Mouse (Mus musculus) forebrain, embryonic 13.5 days (tissue): ENCODE measurements around the gene Paqr7. TPM values are rescaled to one million over a fixed set of nuclear protein-coding genes. Genes with fewer than 3 reads are reported as not detected.

Experiments used
- ATAC-seq: fragments of 200-750 bp; cut with Nextera tagmentation; 2 replicates; pipeline ENCODE4 v1.8.0; 2017
- H3K27ac ChIP-seq: fragments of 300-500 bp; sonication (generic); 2 replicates; pipeline ENCODE4 v1.5.1; 2015; ENCODE audit warnings: inconsistent platforms, mild to moderate bottlenecking, moderate library complexity
- H3K27me3 ChIP-seq: fragments of 300-500 bp; sonication (generic); 2 replicates; pipeline ENCODE4 v1.6.1; 2015; ENCODE audit warnings: mild to moderate bottlenecking, inconsistent platforms
- H3K36me3 ChIP-seq: fragments of 300-500 bp; sonication (generic); 2 replicates; pipeline ENCODE4 v1.6.1; 2015; ENCODE audit warnings: mild to moderate bottlenecking, inconsistent platforms; ENCODE audit not compliant: poor library complexity, severe bottlenecking
- H3K4me1 ChIP-seq: fragments of 300-500 bp; sonication (generic); 2 replicates; pipeline ENCODE4 v1.6.1; 2015; ENCODE audit warnings: inconsistent platforms
- H3K4me2 ChIP-seq: fragments of 300-500 bp; sonication (generic); 2 replicates; pipeline ENCODE4 v1.6.1; 2015; ENCODE audit warnings: inconsistent platforms, mild to moderate bottlenecking, moderate library complexity
- H3K4me3 ChIP-seq: fragments of 300-500 bp; sonication (generic); 2 replicates; pipeline ENCODE4 v1.5.1; 2015; ENCODE audit warnings: mild to moderate bottlenecking, inconsistent platforms
- H3K9ac ChIP-seq: fragments of 300-500 bp; sonication (generic); 2 replicates; pipeline ENCODE4 v1.6.1; 2015; ENCODE audit warnings: mild to moderate bottlenecking, inconsistent platforms
- H3K9me3 ChIP-seq: fragments of 300-500 bp; sonication (generic); replicated peaks from 2 replicates; pipeline ENCODE4 v1.6.1; 2016; ENCODE audit warnings: inconsistent platforms
- WGBS: fragments of 180-500 bp; shearing (Covaris S2); methylation state at CpG from one replicate; pipeline ENCODE4 v1.1.7; 2015; 5-methylcytosine and 5-hydroxymethylcytosine counted together
- polyA plus RNA-seq: library from polyadenylated mRNA; unstranded; fragments of >200 nt; fragmentation: Nextera tagmentation; extraction: Ambion mirVana; gene quantifications from 2 replicates; pipeline ENCODE4 v1.2.1, GENCODE M21; 2015

Gene Paqr7
- polyA plus RNA-seq, 1 experiment from 2014 or later = 5.5 TPM

GRCm38 (mm10) chr4:134510396-134510795, 13.9 kb downstream of the Paqr7 start:
- Histone ChIP-seq H3K36me3 (peaks cover 11% of the 10 kb centered on the region), H3K9me3 (no peaks in the 10 kb centered on the region), H3K4me3 (no peak overlapping the region; the same call in 1 of the 2 replicates), H3K9ac (no peak overlapping the region), H3K27me3 (no peaks in the 10 kb centered on the region), H3K4me1 (peaks cover 18% of the 10 kb centered on the region), H3K27ac (no peak overlapping the region), H3K4me2 (peak overlapping the region; percentile 89; the same call in 1 of the 2 replicates)
- ATAC-seq = peak; percentile 41; the same call in 1 of the 2 replicates
- 76% methylated on average over 4 of the region's 4 CpGs for WGBS

- peak within 1 kb of the TSS; percentile 62 for H3K9ac ChIP-seq
- peaks cover 18% of the 10 kb centered on the region for H3K4me1 ChIP-seq
- H3K4me2 ChIP-seq = peak within 1 kb of the TSS; percentile 89
- H3K9me3 ChIP-seq = no peaks in the 10 kb centered on the region
- H3K27ac ChIP-seq = no peak within 1 kb of the TSS
- H3K4me3 ChIP-seq = peak within 1 kb of the TSS; percentile 54
- WGBS = under 1% methylated on average over 42 of the region's 42 CpGs
- H3K36me3 ChIP-seq = peaks cover 11% of the 10 kb centered on the region
- no peaks in the 10 kb centered on the region for H3K27me3 ChIP-seq
- peak; percentile 97 for ATAC-seq
Measured at GRCm38 (mm10) chr4:134510845-134511411, 14.4 kb downstream of the Paqr7 start, which contains the start of gene Aunip. TSS of gene Aunip (plus strand) at chr4:134510999.

GRCm38 (mm10) chr4:134511730-134512129, 15.2 kb downstream of the Paqr7 start:
- peak overlapping the region; percentile 62; the same call in 1 of the 2 replicates for H3K9ac ChIP-seq
- peak overlapping the region; percentile 54 for H3K4me3 ChIP-seq
- no peaks in the 10 kb centered on the region for H3K27me3 ChIP-seq
- no peak overlapping the region for H3K27ac ChIP-seq
- H3K36me3 ChIP-seq = peaks cover 11% of the 10 kb centered on the region
- no peaks in the 10 kb centered on the region for H3K9me3 ChIP-seq
- peaks cover 18% of the 10 kb centered on the region for H3K4me1 ChIP-seq
- ATAC-seq = no peak
- WGBS = 77% methylated on average over 6 of the region's 6 CpGs
- H3K4me2 ChIP-seq = peak overlapping the region; percentile 89

GRCm38 (mm10) chr4:134512798-134513197, 16.3 kb downstream of the Paqr7 start:
- peaks cover 18% of the 10 kb centered on the region for H3K4me1 ChIP-seq
- ATAC-seq = no peak

GRCm38 (mm10) chr4:134514309-134514930, 17.9 kb downstream of the Paqr7 start:
- no peaks in the 10 kb centered on the region for H3K9me3 ChIP-seq
- no peak for ATAC-seq
- no peaks in the 10 kb centered on the region for H3K27me3 ChIP-seq
- 95% methylated on average over 11 of the region's 11 CpGs for WGBS
- no peak overlapping the region for H3K9ac ChIP-seq
- no peak overlapping the region for H3K27ac ChIP-seq
- no peak overlapping the region for H3K4me2 ChIP-seq
- peaks cover 18% of the 10 kb centered on the region for H3K4me1 ChIP-seq
- H3K36me3 ChIP-seq = no peaks in the 10 kb centered on the region
- no peak overlapping the region for H3K4me3 ChIP-seq

More at GRCm38 (mm10) chr4:134512798-134513197, 16.3 kb downstream of the Paqr7 start:
- Histone ChIP-seq H3K9me3 (no peaks in the 10 kb centered on the region), H3K9ac (no peak overlapping the region), H3K4me2 (peak overlapping the region; percentile 48), H3K27ac (no peak overlapping the region), H3K27me3 (no peaks in the 10 kb centered on the region), H3K36me3 (peaks cover 2% of the 10 kb centered on the region; the same call in 1 of the 2 replicates), H3K4me3 (peak overlapping the region; percentile 23)
- 33% methylated on average over 15 of the region's 15 CpGs for WGBS

GRCm38 (mm10) chr4:134515614-134516013, 19.1 kb downstream of the Paqr7 start:
- H3K4me1 ChIP-seq = peaks cover 18% of the 10 kb centered on the region
- no peaks in the 10 kb centered on the region for H3K9me3 ChIP-seq
- ATAC-seq = no peak
- H3K36me3 ChIP-seq = peaks cover 4% of the 10 kb centered on the region; the same call in 1 of the 2 replicates
- no peaks in the 10 kb centered on the region for H3K27me3 ChIP-seq
- WGBS = 75% methylated on average over 7 of the region's 7 CpGs
- no peak overlapping the region for H3K27ac ChIP-seq
- H3K4me3 ChIP-seq = no peak overlapping the region
- H3K4me2 ChIP-seq = no peak overlapping the region
- H3K9ac ChIP-seq = no peak overlapping the region

GRCm38 (mm10) chr4:134516981-134517380, 20.5 kb downstream of the Paqr7 start:
- peaks cover 10% of the 10 kb centered on the region; the same call in 1 of the 2 replicates for H3K36me3 ChIP-seq
- no peaks in the 10 kb centered on the region for H3K27me3 ChIP-seq
- H3K4me3 ChIP-seq = no peak overlapping the region
- H3K4me1 ChIP-seq = peaks cover 8% of the 10 kb centered on the region
- WGBS = 86% methylated on average over 8 of the region's 8 CpGs
- ATAC-seq = no peak
- H3K27ac ChIP-seq = no peak overlapping the region
- H3K4me2 ChIP-seq = no peak overlapping the region
- H3K9me3 ChIP-seq = no peaks in the 10 kb centered on the region
- no peak overlapping the region for H3K9ac ChIP-seq

- H3K4me2 ChIP-seq = no peak overlapping the region
- peaks cover 2% of the 10 kb centered on the region for H3K4me1 ChIP-seq
- no peaks in the 10 kb centered on the region for H3K27me3 ChIP-seq
- no peak overlapping the region for H3K9ac ChIP-seq
- ATAC-seq = no peak
- no peak overlapping the region for H3K27ac ChIP-seq
- WGBS = 88% methylated on average over 10 of the region's 10 CpGs
- H3K9me3 ChIP-seq = no peaks in the 10 kb centered on the region
- peaks cover 11% of the 10 kb centered on the region; the same call in 1 of the 2 replicates for H3K36me3 ChIP-seq
- H3K4me3 ChIP-seq = no peak overlapping the region
Measured at GRCm38 (mm10) chr4:134517719-134518118, 21.2 kb downstream of the Paqr7 start.

GRCm38 (mm10) chr4:134518541-134518940, 22.0 kb downstream of the Paqr7 start:
- H3K27ac ChIP-seq = no peak overlapping the region
- H3K9me3 ChIP-seq = no peaks in the 10 kb centered on the region
- H3K4me3 ChIP-seq = no peak overlapping the region
- no peak overlapping the region for H3K4me2 ChIP-seq
- H3K9ac ChIP-seq = no peak overlapping the region
- no peaks in the 10 kb centered on the region for H3K27me3 ChIP-seq
- no peaks in the 10 kb centered on the region for H3K4me1 ChIP-seq
- H3K36me3 ChIP-seq = peaks cover 19% of the 10 kb centered on the region
- no peak for ATAC-seq
- WGBS = 90% methylated on average over 4 of the region's 4 CpGs

- no peak for ATAC-seq
- no peak overlapping the region for H3K27ac ChIP-seq
Measured at GRCm38 (mm10) chr4:134519281-134519680, 22.8 kb downstream of the Paqr7 start.

GRCm38 (mm10) chr4:134523447-134523846, 26.9 kb downstream of the Paqr7 start:
- no peaks in the 10 kb centered on the region for H3K27me3 ChIP-seq
- H3K36me3 ChIP-seq = peaks cover 67% of the 10 kb centered on the region
- ATAC-seq = no peak
- no peaks in the 10 kb centered on the region for H3K9me3 ChIP-seq
- 93% methylated on average over 4 of the region's 4 CpGs for WGBS
- H3K27ac ChIP-seq = no peak overlapping the region
- no peak overlapping the region for H3K4me3 ChIP-seq
- no peak overlapping the region for H3K4me2 ChIP-seq
- peaks cover 7% of the 10 kb centered on the region; the same call in 1 of the 2 replicates for H3K4me1 ChIP-seq
- H3K9ac ChIP-seq = no peak overlapping the region

More at GRCm38 (mm10) chr4:134519281-134519680, 22.8 kb downstream of the Paqr7 start:
- Histone ChIP-seq H3K9ac (no peak overlapping the region), H3K36me3 (peaks cover 26% of the 10 kb centered on the region), H3K4me1 (no peaks in the 10 kb centered on the region), H3K4me3 (no peak overlapping the region), H3K9me3 (no peaks in the 10 kb centered on the region), H3K4me2 (no peak overlapping the region), H3K27me3 (no peaks in the 10 kb centered on the region)

GRCm38 (mm10) chr4:134525806-134526205, 29.3 kb downstream of the Paqr7 start:
- H3K4me2 ChIP-seq = no peak overlapping the region
- 25% methylated on average over 5 of the region's 5 CpGs for WGBS
- no peaks in the 10 kb centered on the region for H3K27me3 ChIP-seq
- H3K4me3 ChIP-seq = no peak overlapping the region
- no peak overlapping the region for H3K27ac ChIP-seq
- H3K9ac ChIP-seq = no peak overlapping the region
- no peak for ATAC-seq
- H3K4me1 ChIP-seq = peaks cover 7% of the 10 kb centered on the region; the same call in 1 of the 2 replicates
- H3K36me3 ChIP-seq = peaks cover 86% of the 10 kb centered on the region
- no peaks in the 10 kb centered on the region for H3K9me3 ChIP-seq
